Mouse (Mus musculus) forebrain, embryonic 12.5 days (tissue): ENCODE measurements around the gene Coro6. TPM values are rescaled to one million over a fixed set of nuclear protein-coding genes. Genes with fewer than 3 reads are reported as not detected.

Source experiments
- ATAC-seq: fragments of 200-750 bp; cut with Nextera tagmentation; 2 replicates; pipeline ENCODE4 v1.8.0; 2017; ENCODE audit warnings: moderate TSS enrichment; ENCODE audit not compliant: low FRiP score
- H3K27ac ChIP-seq: fragments of 300-500 bp; sonication (generic); 2 replicates; pipeline ENCODE4 v1.5.1; 2016; ENCODE audit warnings: mild to moderate bottlenecking
- H3K27me3 ChIP-seq: fragments of 300-500 bp; sonication (generic); 2 replicates; pipeline ENCODE4 v1.6.1; 2016; ENCODE audit warnings: mild to moderate bottlenecking
- H3K36me3 ChIP-seq: fragments of 300-500 bp; sonication (generic); replicated peaks from 2 replicates; pipeline ENCODE4 v1.6.1; 2016; ENCODE audit warnings: mild to moderate bottlenecking
- H3K4me1 ChIP-seq: fragments of 300-500 bp; sonication (generic); 2 replicates; pipeline ENCODE4 v1.6.1; 2016
- H3K4me2 ChIP-seq: fragments of 300-500 bp; sonication (generic); 2 replicates; pipeline ENCODE4 v1.6.1; 2016; ENCODE audit warnings: mild to moderate bottlenecking, moderate library complexity
- H3K4me3 ChIP-seq: fragments of 300-500 bp; sonication (generic); replicated peaks from 2 replicates; pipeline ENCODE4 v1.5.1; 2016; ENCODE audit warnings: mild to moderate bottlenecking
- H3K9ac ChIP-seq: fragments of 300-500 bp; sonication (generic); 2 replicates; pipeline ENCODE4 v1.6.1; 2016; ENCODE audit warnings: mild to moderate bottlenecking
- H3K9me3 ChIP-seq: fragments of 300-500 bp; sonication (generic); 2 replicates; pipeline ENCODE4 v1.6.1; 2016
- WGBS: fragments of 180-500 bp; shearing (Covaris S2); methylation state at CpG from one replicate; pipeline ENCODE4 v1.1.7; 2016; 5-methylcytosine and 5-hydroxymethylcytosine counted together
- polyA plus RNA-seq: library from polyadenylated mRNA; unstranded; fragments of >200 nt; fragmentation: Nextera tagmentation; extraction: Ambion mirVana; gene quantifications from 2 replicates; pipeline ENCODE4 v1.2.1, GENCODE M21; 2016

Gene Coro6
- polyA plus RNA-seq, 1 experiment from 2014 or later = 0.10 TPM

DNA sequence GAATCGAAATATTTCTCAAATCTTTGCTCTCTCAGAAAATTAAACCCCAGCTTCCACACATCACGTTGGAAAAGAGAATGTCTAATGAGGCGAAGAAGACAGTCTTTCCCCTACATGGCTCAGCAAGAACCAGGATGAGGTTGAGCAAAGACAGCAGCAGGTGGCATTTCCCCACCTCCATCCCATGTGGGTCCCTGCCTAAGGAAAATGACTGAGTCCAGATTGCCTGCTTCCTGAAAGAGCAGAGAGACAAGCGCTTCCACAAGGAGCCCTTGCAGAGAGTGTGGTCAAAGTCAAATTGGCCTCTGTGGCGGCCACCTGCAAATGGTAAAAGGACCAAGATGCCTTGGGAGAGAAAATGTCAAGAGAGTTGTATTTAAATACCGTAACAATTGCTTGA is 28.2 kb downstream of the Coro6 start:
- H3K4me2 ChIP-seq = peak overlapping the region; percentile 81
- peaks cover 81% of the 10 kb centered on the region for H3K4me1 ChIP-seq
- H3K4me3 ChIP-seq = peak overlapping the region; percentile 95
- H3K9me3 ChIP-seq = no peaks in the 10 kb centered on the region
- H3K27me3 ChIP-seq = no peaks in the 10 kb centered on the region
- peak overlapping the region; percentile 86; the same call in 1 of the 2 replicates for H3K27ac ChIP-seq
- ATAC-seq = no peak
- no peaks in the 10 kb centered on the region for H3K36me3 ChIP-seq
- no peak overlapping the region; the same call in 1 of the 2 replicates for H3K9ac ChIP-seq
- 70% methylated on average over 6 of the region's 6 CpGs for WGBS

DNA sequence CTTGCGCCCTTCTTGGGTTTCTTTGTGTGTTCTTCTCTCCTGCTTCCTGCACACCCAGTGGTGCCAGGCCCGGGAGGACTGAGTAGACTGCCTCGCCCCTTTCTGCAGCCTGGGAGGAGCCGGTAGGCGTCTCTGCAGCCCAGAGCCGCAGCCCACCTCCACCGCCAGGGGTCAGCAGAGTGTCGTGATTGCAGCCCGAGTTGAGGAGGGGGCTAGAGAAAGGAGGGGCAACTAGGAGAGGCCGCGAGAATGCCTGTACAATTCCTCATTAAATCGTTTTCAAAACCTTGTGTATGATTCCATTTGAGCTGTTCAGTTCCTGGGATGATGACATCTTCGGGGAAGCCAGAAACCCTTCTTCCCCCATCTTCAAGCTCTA is 28.9 kb downstream of the Coro6 start:
- Histone ChIP-seq H3K27ac (peak overlapping the region; percentile 86), H3K9ac (peak overlapping the region; percentile 96; the same call in 1 of the 2 replicates), H3K4me1 (peaks cover 78% of the 10 kb centered on the region), H3K27me3 (no peaks in the 10 kb centered on the region), H3K4me3 (peak overlapping the region; percentile 95), H3K36me3 (no peaks in the 10 kb centered on the region), H3K4me2 (peak overlapping the region; percentile 77), H3K9me3 (no peaks in the 10 kb centered on the region)
- peak; percentile 80 for ATAC-seq
- under 1% methylated on average over 13 of the region's 13 CpGs for WGBS

DNA sequence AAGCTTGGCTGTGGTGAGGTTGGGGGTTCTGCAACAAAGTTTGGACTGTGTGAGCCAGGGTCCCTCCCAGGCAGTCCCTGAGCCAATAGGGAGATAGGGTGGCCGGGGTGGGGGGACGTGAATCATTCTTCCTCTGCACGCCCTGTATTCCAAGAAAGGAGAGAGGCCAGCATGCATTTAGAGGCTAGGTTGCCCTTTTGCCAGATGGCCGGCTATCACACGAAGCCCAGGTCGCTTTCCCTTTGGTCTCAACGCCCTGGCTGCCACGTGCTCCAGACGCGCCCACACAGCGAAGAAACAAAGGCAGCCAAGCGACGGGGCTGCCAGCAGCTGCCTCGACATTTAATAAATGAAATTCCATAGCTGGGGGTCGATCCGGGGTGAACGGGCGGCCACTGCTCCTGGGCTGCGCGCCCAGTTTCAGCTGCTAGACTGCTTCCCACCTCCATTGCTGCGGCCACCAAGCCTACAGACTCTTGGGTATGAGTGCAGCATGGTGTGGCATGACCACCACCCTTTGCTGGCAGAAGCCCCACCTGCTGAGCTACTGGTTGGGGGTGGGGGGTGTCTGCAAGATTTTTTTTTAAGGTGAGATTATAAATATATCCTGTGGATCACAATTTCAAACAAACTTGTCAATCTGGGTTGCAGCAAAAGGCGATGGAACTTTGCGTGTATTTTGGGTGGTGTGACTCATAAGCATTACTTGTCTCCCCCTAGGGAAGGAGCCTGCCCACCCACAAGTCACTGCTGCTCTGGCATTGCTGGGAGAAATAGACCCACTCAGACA is 29.5 kb downstream of the Coro6 start:
- Histone ChIP-seq H3K4me2 (peak overlapping the region; percentile 77), H3K27me3 (no peaks in the 10 kb centered on the region), H3K4me3 (peak overlapping the region; percentile 95), H3K4me1 (peaks cover 72% of the 10 kb centered on the region), H3K27ac (peak overlapping the region; percentile 86), H3K36me3 (no peaks in the 10 kb centered on the region), H3K9me3 (no peaks in the 10 kb centered on the region), H3K9ac (peak overlapping the region; percentile 96)
- WGBS = under 1% methylated on average over 23 of the region's 23 CpGs
- peak; percentile 59 for ATAC-seq

GRCm38 (mm10) chr11:77492311-77492871 is 30.2 kb downstream of the Coro6 start:
- no peaks in the 10 kb centered on the region for H3K9me3 ChIP-seq
- WGBS = under 1% methylated on average over 18 of the region's 18 CpGs
- peak overlapping the region; percentile 77 for H3K4me2 ChIP-seq
- peak overlapping the region; percentile 86 for H3K27ac ChIP-seq
- H3K4me3 ChIP-seq = peak overlapping the region; percentile 95
- peak overlapping the region; percentile 96 for H3K9ac ChIP-seq
- H3K27me3 ChIP-seq = no peaks in the 10 kb centered on the region
- H3K4me1 ChIP-seq = peaks cover 72% of the 10 kb centered on the region
- no peaks in the 10 kb centered on the region for H3K36me3 ChIP-seq
- no peak for ATAC-seq

DNA sequence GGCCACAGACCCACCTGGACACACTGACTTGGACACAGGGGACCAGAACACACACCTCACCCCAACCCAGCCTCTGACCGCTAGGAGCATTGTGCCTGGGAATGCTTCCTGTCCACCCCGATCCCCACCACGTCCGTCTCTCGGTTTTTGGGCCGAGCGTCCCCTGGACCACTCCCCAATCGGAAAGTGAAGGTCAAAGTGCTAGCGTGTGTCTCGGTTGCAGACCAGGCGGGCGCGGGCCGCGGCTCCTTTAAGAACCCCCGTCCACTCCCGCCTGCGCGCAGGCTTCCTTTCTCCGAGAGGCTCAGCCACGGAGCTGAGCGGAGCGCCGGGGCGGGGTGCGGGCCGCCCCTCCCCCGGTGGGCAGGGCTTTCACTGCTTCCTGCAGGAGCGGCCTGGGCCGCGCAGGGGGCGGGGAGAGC is 30.7 kb downstream of the Coro6 start:
- Histone ChIP-seq H3K36me3 (no peaks in the 10 kb centered on the region), H3K9ac (peak overlapping the region; percentile 96), H3K27me3 (no peaks in the 10 kb centered on the region), H3K4me3 (peak overlapping the region; percentile 95), H3K27ac (peak overlapping the region; percentile 86), H3K9me3 (no peaks in the 10 kb centered on the region), H3K4me2 (peak overlapping the region; percentile 77), H3K4me1 (peaks cover 72% of the 10 kb centered on the region)
- WGBS = under 1% methylated on average over 27 of the region's 32 CpGs
- ATAC-seq = peak; percentile 65

- no peaks in the 10 kb centered on the region for H3K9me3 ChIP-seq
- peaks cover 70% of the 10 kb centered on the region for H3K4me1 ChIP-seq
- H3K4me3 ChIP-seq = peak within 1 kb of the TSS; percentile 95
- H3K4me2 ChIP-seq = peak within 1 kb of the TSS; percentile 92
- no peaks in the 10 kb centered on the region; the same call in 1 of the 2 replicates for H3K36me3 ChIP-seq
- no peak for ATAC-seq
- peak within 1 kb of the TSS; percentile 91 for H3K27ac ChIP-seq
- no peaks in the 10 kb centered on the region for H3K27me3 ChIP-seq
- 2% methylated on average over 37 of the region's 74 CpGs for WGBS
- peak within 1 kb of the TSS; percentile 96 for H3K9ac ChIP-seq
Measured at GRCm38 (mm10) chr11:77493512-77494343, 31.5 kb downstream of the Coro6 start, which contains the start of gene Git1. Git1 (plus strand) TSS chr11:77493562.

- Histone ChIP-seq H3K9ac (peak overlapping the region; percentile 96), H3K27ac (peak overlapping the region; percentile 91; the same call in 1 of the 2 replicates), H3K4me3 (peak overlapping the region; percentile 95), H3K4me1 (peaks cover 71% of the 10 kb centered on the region), H3K36me3 (peaks cover 6% of the 10 kb centered on the region), H3K27me3 (no peaks in the 10 kb centered on the region), H3K4me2 (peak overlapping the region; percentile 92), H3K9me3 (no peaks in the 10 kb centered on the region)
- WGBS = 42% methylated on average over 4 of the region's 4 CpGs
- ATAC-seq = no peak
Measured at GRCm38 (mm10) chr11:77494344-77494676, 32.1 kb downstream of the Coro6 start.

DNA sequence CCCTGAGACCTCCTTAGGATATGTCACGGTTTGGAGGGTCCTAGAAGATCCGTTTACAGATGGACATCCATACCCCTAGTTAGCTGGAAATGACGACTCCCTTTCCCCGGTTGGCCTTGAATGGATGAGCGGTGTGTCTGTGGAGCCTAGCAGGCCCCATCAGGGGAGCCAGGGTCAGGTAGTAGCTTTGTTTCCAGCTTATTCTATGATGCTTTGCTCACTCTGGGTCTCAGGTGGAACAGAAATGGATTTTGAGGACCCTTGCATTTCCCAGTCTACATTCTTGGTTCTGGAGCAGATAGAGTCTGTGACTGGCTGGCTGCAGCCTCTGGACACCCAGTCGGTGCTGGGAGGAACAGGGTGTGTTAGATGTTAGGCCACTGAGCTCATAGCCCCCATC is 32.6 kb downstream of the Coro6 start:
- WGBS = 76% methylated on average over 6 of the region's 6 CpGs
- Histone ChIP-seq H3K4me1 (peaks cover 72% of the 10 kb centered on the region), H3K4me2 (peak overlapping the region; percentile 92), H3K9ac (peak overlapping the region; percentile 96; the same call in 1 of the 2 replicates), H3K27me3 (no peaks in the 10 kb centered on the region), H3K36me3 (peaks cover 10% of the 10 kb centered on the region), H3K4me3 (peak overlapping the region; percentile 95), H3K27ac (peak overlapping the region; percentile 91; the same call in 1 of the 2 replicates), H3K9me3 (no peaks in the 10 kb centered on the region)
- no peak for ATAC-seq

GRCm38 (mm10) chr11:77495507-77495906 is 33.3 kb downstream of the Coro6 start:
- Histone ChIP-seq H3K9ac (0 out of 2 replicates have a peak overlapping the region, but pooled peaks have one; percentile 96), H3K4me2 (0 out of 2 replicates have a peak overlapping the region, but pooled peaks have one; percentile 92), H3K4me1 (peaks cover 70% of the 10 kb centered on the region)

DNA sequence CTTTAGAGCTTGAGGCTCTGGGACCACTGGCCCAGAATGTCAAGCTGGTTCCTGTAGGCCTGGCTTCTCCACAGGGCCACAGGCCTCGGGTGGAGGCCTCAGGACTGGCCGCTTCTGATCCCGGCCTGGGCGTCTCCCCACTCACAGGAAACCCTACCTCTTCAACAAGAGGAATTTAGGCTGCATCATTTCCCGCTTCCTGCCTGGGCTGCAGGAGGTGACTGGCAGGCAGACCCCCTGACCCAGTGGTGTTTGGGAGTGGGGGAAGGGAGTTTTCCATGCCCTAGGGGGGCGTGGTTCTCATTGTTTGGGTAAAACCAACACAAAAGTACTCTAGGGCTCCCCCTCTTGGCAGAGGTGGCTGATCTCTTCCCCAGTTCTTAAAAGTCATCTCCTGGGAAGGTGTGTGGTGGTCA is 35.1 kb downstream of the Coro6 start:
- Histone ChIP-seq H3K9me3 (no peaks in the 10 kb centered on the region), H3K9ac (no peak overlapping the region), H3K4me2 (no peak overlapping the region), H3K4me1 (peaks cover 62% of the 10 kb centered on the region), H3K36me3 (peaks cover 30% of the 10 kb centered on the region), H3K27ac (peak overlapping the region; percentile 42; the same call in 1 of the 2 replicates), H3K4me3 (0 out of 2 replicates have a peak overlapping the region, but pooled peaks have one; percentile 0), H3K27me3 (no peaks in the 10 kb centered on the region)
- ATAC-seq = no peak
- 17% methylated on average over 6 of the region's 6 CpGs for WGBS

More at GRCm38 (mm10) chr11:77495507-77495906, 33.3 kb downstream of the Coro6 start:
- peaks cover 17% of the 10 kb centered on the region for H3K36me3 ChIP-seq
- no peak for ATAC-seq
- no peak overlapping the region for H3K4me3 ChIP-seq
- H3K27me3 ChIP-seq = no peaks in the 10 kb centered on the region
- no peaks in the 10 kb centered on the region for H3K9me3 ChIP-seq
- H3K27ac ChIP-seq = no peak overlapping the region

GRCm38 (mm10) chr11:77497851-77498250 is 35.6 kb downstream of the Coro6 start:
- Histone ChIP-seq H3K4me1 (peaks cover 57% of the 10 kb centered on the region), H3K27ac (peak overlapping the region; percentile 42; the same call in 1 of the 2 replicates), H3K4me2 (no peak overlapping the region), H3K9ac (0 out of 2 replicates have a peak overlapping the region, but pooled peaks have one; percentile 17), H3K9me3 (no peaks in the 10 kb centered on the region), H3K36me3 (peaks cover 35% of the 10 kb centered on the region), H3K27me3 (no peaks in the 10 kb centered on the region), H3K4me3 (no peak overlapping the region)
- no peak for ATAC-seq
- 30% methylated on average over 4 of the region's 4 CpGs for WGBS
